Mouse (Mus musculus) olfactory bulb, adult 2 months (tissue): ENCODE data around the gene Ift22.
A peak's percentile ranks its signal among the peaks of the same experiment; 100 is the strongest.

Experiments used
- CTCF ChIP-seq: fragments of 200-500 bp; IDR thresholded peaks from 2 replicates; pipeline ENCODE4 v1.5.1; 2012; ENCODE audit warnings: low read depth, mild to moderate bottlenecking, low read length, moderate library complexity; ENCODE audit not compliant: insufficient read depth
- POLR2A ChIP-seq: fragments of 200-500 bp; IDR thresholded peaks from 2 replicates; pipeline ENCODE4 v1.6.1; 2012; ENCODE audit warnings: mild to moderate bottlenecking, low read depth, low read length, moderate library complexity; ENCODE audit not compliant: insufficient read depth

DNA sequence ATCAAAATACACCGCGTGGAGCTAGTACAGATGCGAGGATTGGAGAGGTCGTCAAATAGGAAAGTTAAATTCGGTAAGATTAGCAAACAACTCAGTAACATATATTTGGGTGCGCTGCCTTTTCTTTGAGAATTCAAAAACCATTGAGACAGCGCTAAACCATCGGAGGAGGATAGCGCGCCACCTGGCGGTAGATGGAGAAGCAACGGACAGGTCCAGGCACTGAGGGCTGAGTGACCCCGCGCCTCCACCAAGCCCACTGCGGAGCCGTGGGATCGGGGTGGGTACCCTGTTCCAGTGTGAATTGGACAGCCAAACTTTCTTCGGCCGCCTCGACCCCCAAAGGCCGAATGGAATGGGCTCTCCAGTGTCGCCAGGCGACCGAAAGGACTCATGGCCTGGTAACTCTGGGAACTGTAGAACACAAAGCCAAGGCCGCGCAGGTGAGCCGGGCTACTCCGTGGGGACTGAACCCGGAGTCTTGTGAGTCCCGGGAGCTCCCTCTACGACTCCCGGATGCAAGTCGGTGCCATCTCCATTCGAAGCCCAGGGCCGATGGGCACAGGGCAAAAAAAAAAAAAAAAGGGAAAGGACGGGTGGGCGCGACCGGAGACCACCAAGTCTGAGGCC is 26.5 kb upstream of the Ift22 start:
- TF ChIP-seq POLR2A: no peak
- TF ChIP-seq CTCF: peak; percentile 78
